Mouse (Mus musculus) right cerebral cortex, postnatal 25 days (tissue): Measurements from ENCODE around the gene Thsd7b.
"Not testable (repeated sequence)": the region's sequence is repeated elsewhere in the genome, so short reads cannot be mapped to it uniquely, and the experiment has no call there.

Source experiments
- DNase-seq: peaks from one replicate; pipeline ENCODE4 v3.0.0; 2022

Gene Thsd7b

GRCm38 (mm10) chr1:129874355-129874754, 601.3 kb downstream of the Thsd7b start:
- DNase-seq, result no peak

- DNase-seq, result no peak
These were observed 614.8 kb downstream of the Thsd7b start for GRCm38 (mm10) chr1:129887861-129888260.

GRCm38 (mm10) chr1:129898121-129898520, 625.0 kb downstream of the Thsd7b start:
- no peak for DNase-seq

- DNase-seq, result no peak
These were observed 642.4 kb downstream of the Thsd7b start for GRCm38 (mm10) chr1:129915484-129915883.

GRCm38 (mm10) chr1:129917568-129917967, 644.5 kb downstream of the Thsd7b start:
- DNase-seq, result no peak

GRCm38 (mm10) chr1:129919385-129919784, 646.3 kb downstream of the Thsd7b start:
- no peak for DNase-seq

GRCm38 (mm10) chr1:129931003-129931402, 657.9 kb downstream of the Thsd7b start:
- no peak for DNase-seq

DNA sequence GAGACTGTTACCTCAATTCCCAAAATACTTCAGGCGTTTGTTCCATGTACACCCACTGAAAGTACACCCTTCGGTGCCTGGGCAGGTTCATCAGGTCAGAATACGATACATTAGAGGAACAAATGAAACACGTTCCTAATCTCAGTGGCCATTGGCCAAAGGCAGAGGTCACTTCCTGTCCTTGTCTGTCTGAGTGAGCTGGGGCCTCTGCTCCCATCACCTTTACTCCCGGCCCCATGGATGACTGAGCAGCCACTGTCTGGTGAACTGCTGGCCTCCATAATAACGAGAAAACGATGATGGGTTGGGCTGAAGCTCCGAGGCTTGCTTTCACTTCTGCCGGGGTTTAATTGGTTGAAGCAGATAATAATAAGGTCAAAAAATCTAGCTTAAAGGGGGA, 670.0 kb downstream of the Thsd7b start:
- DNase-seq, result no peak

- no peak for DNase-seq
These were observed 673.9 kb downstream of the Thsd7b start for GRCm38 (mm10) chr1:129947026-129947425.

GRCm38 (mm10) chr1:129955478-129955877, 682.4 kb downstream of the Thsd7b start:
- DNase-seq, result no peak

DNA sequence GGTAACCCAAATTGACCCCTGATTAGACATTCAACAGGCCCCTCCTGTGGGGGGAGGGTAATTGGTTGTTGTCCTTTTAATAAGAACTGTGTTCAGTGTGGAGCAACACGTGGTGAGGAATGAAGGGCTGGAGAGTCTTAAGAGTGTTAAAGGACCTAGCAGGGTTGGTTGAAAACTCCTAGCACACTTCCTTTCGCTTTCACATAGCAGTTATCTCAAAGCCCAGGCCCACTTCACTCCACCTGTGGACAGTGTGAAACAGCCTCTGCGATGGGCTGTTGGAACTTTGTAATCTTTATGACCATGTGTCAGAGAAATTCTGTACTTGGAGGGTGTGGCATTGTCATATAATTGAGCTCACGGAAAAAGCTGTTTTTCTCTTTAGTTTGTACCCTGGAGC, 683.5 kb downstream of the Thsd7b start:
- no peak for DNase-seq

DNA sequence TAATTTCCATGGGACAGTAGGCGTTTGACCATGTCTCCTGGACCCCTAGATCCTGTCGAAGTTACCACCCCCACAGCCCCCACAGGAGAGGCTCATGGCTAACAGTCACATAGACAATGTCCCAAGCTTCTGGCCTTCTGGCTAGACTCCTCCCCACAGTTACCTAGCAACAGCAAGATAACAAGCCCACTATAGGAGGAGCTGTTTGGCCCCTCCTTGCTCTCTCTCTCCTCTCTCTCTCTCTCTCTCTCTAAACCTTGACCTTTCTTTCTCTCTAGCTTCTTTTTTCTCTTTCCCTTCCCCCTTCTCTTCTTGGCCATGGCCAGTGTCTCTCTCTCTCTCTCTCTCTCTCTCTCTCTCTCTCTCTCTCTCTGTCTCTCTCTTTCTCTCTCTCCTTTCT, 686.2 kb downstream of the Thsd7b start:
- DNase-seq, result not testable (repeated sequence)

GRCm38 (mm10) chr1:129963166-129963565, 690.1 kb downstream of the Thsd7b start:
- DNase-seq, result no peak

DNA sequence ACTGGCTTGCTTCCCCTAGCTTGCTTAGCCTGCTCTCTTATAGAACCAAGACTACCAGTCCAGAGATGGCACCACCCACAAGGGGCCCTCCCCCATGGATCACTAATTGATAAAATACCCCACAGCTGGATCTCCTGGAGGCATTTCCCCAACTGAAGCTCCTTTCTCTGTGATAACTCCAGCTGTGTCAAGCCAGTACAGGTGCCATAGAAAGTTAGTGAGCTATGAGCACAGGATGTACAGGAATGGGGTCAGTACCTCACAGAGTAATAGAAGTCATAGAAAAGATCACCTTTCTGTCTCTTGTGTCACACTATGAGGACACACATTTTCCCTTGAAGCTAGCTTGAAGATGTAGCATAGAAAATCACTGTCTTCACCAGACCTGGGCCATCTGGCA, 716.1 kb downstream of the Thsd7b start:
- DNase-seq, result not testable (repeated sequence)

DNA sequence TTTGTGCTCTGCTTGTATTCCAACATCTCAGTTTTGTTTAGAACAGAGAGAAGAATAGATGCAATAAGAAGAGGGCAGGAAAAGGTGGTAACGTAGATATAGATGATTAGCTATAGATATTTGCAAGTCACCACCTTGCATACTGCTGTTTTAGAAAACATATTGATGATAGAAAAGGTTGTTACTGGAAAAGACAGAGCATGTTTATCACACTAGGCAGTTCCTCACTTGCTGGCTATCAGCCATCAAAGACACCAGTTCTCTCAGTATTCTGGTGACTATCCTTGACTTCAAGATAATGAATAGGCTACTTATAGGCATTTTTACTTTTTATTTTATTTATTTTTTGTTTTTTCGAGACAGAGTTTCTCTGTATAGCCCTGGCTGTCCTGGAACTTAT, 717.7 kb downstream of the Thsd7b start:
- no peak for DNase-seq

- DNase-seq, result no peak
These were observed 781.9 kb downstream of the Thsd7b start for GRCm38 (mm10) chr1:130055012-130055411.

DNA sequence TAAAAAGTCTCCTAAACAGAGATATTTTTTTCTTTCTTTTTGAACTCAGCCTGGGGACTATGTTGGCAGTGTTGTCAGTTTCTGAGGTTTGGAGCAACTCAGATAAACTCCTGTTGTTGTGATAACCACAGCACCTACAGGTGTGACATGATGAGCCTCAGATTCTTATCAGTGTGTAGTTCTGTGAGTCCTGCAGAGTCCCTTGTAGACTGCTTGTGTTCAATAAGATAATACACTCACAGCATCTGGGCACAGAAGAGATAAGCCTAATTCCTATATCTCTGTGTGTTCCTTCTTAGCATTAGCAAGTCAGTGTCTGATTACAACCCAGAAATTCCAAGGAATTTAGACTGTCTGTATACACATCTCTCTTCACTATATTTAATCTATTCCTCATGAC, 789.0 kb downstream of the Thsd7b start:
- DNase-seq, result no peak

DNA sequence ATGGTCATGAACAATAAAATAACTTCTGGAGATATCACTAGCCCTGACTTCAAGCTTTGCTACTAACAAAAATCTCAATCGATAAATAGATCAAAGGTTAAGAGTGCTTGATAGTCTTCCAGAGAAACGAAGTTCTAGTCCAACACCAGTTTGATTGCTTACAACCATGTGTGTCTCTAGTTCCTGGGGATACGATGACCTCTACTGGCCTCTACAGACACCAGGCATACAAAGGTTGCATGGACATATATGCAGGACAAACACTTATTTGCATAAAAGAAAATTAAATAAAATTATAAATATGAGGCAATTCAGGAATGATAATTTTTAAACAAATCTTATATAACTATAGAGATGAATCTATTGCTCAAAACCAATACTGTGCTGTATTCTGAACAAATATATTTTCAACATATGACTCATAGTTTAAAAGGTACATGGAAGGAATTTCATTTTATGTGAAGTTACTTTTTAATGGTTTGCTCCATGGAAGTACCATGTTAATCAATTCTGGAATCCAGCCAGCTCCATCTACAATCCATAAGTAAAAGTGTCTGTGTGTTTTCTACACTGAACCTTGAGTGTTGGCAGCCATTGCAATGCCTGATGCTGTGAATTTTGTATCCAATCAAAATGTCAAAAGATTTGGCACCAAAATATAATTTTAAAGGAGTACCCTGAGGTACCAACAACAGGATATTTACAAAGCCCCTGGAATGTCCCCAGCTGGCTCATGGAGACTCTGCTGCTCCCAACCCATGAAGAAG, 793.3 kb downstream of the Thsd7b start:
- DNase-seq, result no peak

DNA sequence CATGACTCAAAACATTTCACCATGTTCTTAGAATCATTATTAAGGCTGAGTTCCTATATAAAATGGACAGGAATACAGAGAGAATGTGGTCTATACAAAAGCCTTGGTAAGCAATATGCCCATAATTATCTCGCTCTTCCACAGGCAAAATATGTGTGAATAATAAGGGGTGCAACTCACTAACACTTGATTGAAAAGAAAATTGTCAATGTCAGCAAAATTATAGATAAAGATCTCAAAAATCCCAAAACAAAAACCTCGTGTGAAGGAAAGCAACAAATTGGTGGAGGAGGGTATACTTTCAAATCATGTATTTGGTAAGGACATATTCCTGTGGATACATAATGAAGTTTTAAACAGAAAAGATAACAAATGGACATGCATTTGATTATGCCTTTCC, 810.7 kb downstream of the Thsd7b start:
- no peak for DNase-seq

DNA sequence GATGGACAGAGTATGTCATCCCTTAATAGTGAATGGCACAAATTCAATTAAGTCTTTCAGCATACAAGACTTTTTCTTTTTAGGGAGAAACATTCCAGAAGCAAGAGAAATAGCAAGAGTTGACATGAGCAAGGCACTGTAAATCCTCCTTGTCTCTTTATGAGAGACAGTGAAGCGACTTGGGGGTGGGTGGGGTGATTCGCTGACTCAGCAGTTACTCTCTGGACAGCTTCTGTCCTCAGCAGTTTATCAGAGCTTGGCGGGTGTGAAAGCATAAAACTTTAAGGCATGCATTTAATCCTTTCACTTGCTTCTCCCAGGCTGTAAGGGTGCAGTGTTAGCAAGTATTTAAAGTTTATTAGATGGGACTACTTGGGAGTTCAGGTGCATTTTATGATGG, 812.1 kb downstream of the Thsd7b start:
- no peak for DNase-seq

DNA sequence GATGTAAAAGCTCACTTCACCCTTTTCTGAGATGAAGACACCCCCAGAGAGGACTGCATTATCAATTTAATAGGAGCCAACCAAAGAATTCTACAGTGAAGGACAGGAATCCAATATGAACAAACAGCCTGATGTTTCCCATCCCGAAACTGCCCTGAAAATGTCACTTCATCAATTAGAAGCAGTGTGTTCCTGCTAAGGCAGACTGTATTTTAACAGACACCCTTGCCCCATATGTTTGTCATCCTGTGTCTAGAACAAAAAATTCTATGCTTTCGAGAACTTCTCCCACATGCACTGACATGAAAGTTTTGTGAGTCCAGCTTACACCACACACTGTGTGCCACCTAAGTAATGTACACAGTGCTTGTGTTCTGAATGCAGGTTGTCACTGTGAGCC, 812.8 kb downstream of the Thsd7b start:
- no peak for DNase-seq

DNA sequence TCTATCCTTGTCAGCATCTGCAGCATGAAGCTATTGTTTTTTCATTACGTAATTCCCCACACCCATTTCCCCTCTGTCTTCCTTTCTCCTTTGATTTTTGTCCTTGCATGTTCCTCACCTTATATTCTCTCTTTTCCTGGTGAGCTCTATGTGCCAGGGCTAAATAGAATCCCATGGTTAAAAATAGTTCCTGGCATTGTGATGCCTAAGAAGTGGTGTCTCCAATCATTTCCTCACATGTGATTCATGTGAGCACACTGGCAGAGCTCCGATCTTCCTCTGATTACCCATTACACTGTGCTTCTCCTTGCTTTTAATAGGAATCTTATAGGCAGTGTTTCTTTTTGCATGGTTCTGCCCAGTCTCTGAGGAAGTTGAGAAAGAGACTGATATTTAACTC, 826.1 kb downstream of the Thsd7b start:
- no peak for DNase-seq

GRCm38 (mm10) chr1:130112580-130113314, 839.6 kb downstream of the Thsd7b start:
- DNase-seq, result no peak

- no peak for DNase-seq
These were observed 840.4 kb downstream of the Thsd7b start for GRCm38 (mm10) chr1:130113549-130113948.

GRCm38 (mm10) chr1:130130901-130131300, 857.8 kb downstream of the Thsd7b start:
- DNase-seq, result peak; percentile 27
